Mouse (Mus musculus): ENCODE measurements around the gene Prm2. TPM values are rescaled to one million over a fixed set of nuclear protein-coding genes. Genes with fewer than 3 reads are reported as not detected.
"Not testable (repeated sequence)": the region's sequence is repeated elsewhere in the genome, so short reads cannot be mapped to it uniquely, and the experiment has no call there.

The Prm2 gene
- polyA plus RNA-seq, 1 experiment from 2014 or later, result not detected

GRCm38 (mm10) chr16:10812865-10813371 lies 17.0 kb upstream of the Prm2 start, which contains the start of gene Gm11172:
Gene Gm11172 (plus strand): TSS chr16:10812915.
- Histone ChIP-seq H3K4me1 (no peaks in the 10 kb centered on the region), H3K27me3 (no peaks in the 10 kb centered on the region; the same call in 1 of the 2 replicates), H3K27ac (replicated peaks) (no peak within 1 kb of the TSS), H3K4me2 (replicated peaks) (no peak within 1 kb of the TSS), H3K9me3 (replicated peaks) (no peaks in the 10 kb centered on the region), H3K9ac (no peak within 1 kb of the TSS), H3K36me3 (no peaks in the 10 kb centered on the region), H3K4me3 (replicated peaks) (no peak within 1 kb of the TSS)
- WGBS, result 93% methylated on average over 2 of the region's 2 CpGs
- no peak for ATAC-seq (ENCODE audit: insufficient number of reproducible peaks, low FRiP score, low TSS enrichment, low read depth)

GRCm38 (mm10) chr16:10810376-10810775 lies 14.4 kb upstream of the Prm2 start:
- no peaks in the 10 kb centered on the region; the same call in 1 of the 2 replicates for H3K27me3 ChIP-seq
- H3K4me2 ChIP-seq (replicated peaks), result no peak overlapping the region
- H3K4me1 ChIP-seq, result no peaks in the 10 kb centered on the region
- H3K9me3 ChIP-seq (replicated peaks), result no peaks in the 10 kb centered on the region
- no peak overlapping the region for H3K27ac ChIP-seq (replicated peaks)
- H3K9ac ChIP-seq, result no peak overlapping the region
- WGBS, result 83% methylated on average over 1 of the region's 1 CpGs
- no peaks in the 10 kb centered on the region for H3K36me3 ChIP-seq
- no peak for ATAC-seq (ENCODE audit: insufficient number of reproducible peaks, low FRiP score, low TSS enrichment, low read depth)
- H3K4me3 ChIP-seq (replicated peaks), result no peak overlapping the region

- no peaks in the 10 kb centered on the region; the same call in 1 of the 2 replicates for H3K27me3 ChIP-seq
- H3K27ac ChIP-seq (replicated peaks), result no peak within 1 kb of the TSS
- ATAC-seq (ENCODE audit: insufficient number of reproducible peaks, low FRiP score, low TSS enrichment, low read depth), result no peak
- H3K4me1 ChIP-seq, result no peaks in the 10 kb centered on the region
- no peak within 1 kb of the TSS for H3K9ac ChIP-seq
- 67% methylated on average over 10 of the region's 10 CpGs for WGBS
- no peaks in the 10 kb centered on the region for H3K9me3 ChIP-seq (replicated peaks)
- no peak within 1 kb of the TSS for H3K4me3 ChIP-seq (replicated peaks)
- H3K36me3 ChIP-seq, result no peaks in the 10 kb centered on the region
- H3K4me2 ChIP-seq (replicated peaks), result no peak within 1 kb of the TSS
Observed at GRCm38 (mm10) chr16:10805789-10806527, 10.0 kb upstream of the Prm2 start, which contains the start of gene Prm1. Gene Prm1 (minus strand): TSS chr16:10805839.

GRCm38 (mm10) chr16:10802420-10802819 lies 6.5 kb upstream of the Prm2 start:
- not testable (repeated sequence) for H3K4me1 ChIP-seq; H3K4me3 ChIP-seq (replicated peaks); H3K4me2 ChIP-seq (replicated peaks); H3K27ac ChIP-seq (replicated peaks); H3K9ac ChIP-seq; H3K9me3 ChIP-seq (replicated peaks); H3K27me3 ChIP-seq; H3K36me3 ChIP-seq; ATAC-seq (ENCODE audit: insufficient number of reproducible peaks, low FRiP score, low TSS enrichment, low read depth)
- 70% methylated on average over 3 of the region's 3 CpGs for WGBS

GRCm38 (mm10) chr16:10790702-10791101 lies 5.2 kb downstream of the Prm2 start, which contains the start of gene Prm3:
Gene Prm3 (minus strand): TSS chr16:10790914.
- no peak within 1 kb of the TSS for H3K27ac ChIP-seq (replicated peaks)
- peaks cover 9% of the 10 kb centered on the region; the same call in 1 of the 2 replicates for H3K27me3 ChIP-seq
- H3K9ac ChIP-seq, result no peak within 1 kb of the TSS
- H3K4me1 ChIP-seq, result peaks cover 19% of the 10 kb centered on the region
- 71% methylated on average over 9 of the region's 9 CpGs for WGBS
- no peaks in the 10 kb centered on the region for H3K9me3 ChIP-seq (replicated peaks)
- no peak within 1 kb of the TSS for H3K4me3 ChIP-seq (replicated peaks)
- H3K4me2 ChIP-seq (replicated peaks), result no peak within 1 kb of the TSS
- no peaks in the 10 kb centered on the region for H3K36me3 ChIP-seq
- ATAC-seq (ENCODE audit: insufficient number of reproducible peaks, low FRiP score, low TSS enrichment, low read depth), result no peak

GRCm38 (mm10) chr16:10788866-10789265 lies 7.1 kb downstream of the Prm2 start:
- WGBS, result 66% methylated on average over 4 of the region's 4 CpGs
- Histone ChIP-seq H3K4me2 (replicated peaks) (no peak overlapping the region), H3K4me3 (replicated peaks) (no peak overlapping the region), H3K9ac (no peak overlapping the region), H3K27ac (replicated peaks) (no peak overlapping the region), H3K36me3 (no peaks in the 10 kb centered on the region), H3K9me3 (replicated peaks) (no peaks in the 10 kb centered on the region), H3K4me1 (peaks cover 25% of the 10 kb centered on the region), H3K27me3 (no peaks in the 10 kb centered on the region)
- no peak for ATAC-seq (ENCODE audit: insufficient number of reproducible peaks, low FRiP score, low TSS enrichment, low read depth)

GRCm38 (mm10) chr16:10788271-10788670 lies 7.7 kb downstream of the Prm2 start, which contains the start of gene Tnp2:
Gene Tnp2 (minus strand): TSS chr16:10788660.
- H3K27me3 ChIP-seq, result no peaks in the 10 kb centered on the region
- H3K27ac ChIP-seq (replicated peaks), result 0 out of 2 replicates have a peak within 1 kb of the TSS, but pooled peaks have one; percentile 100
- H3K4me2 ChIP-seq (replicated peaks), result no peak within 1 kb of the TSS
- H3K9ac ChIP-seq, result no peak within 1 kb of the TSS
- ATAC-seq (ENCODE audit: insufficient number of reproducible peaks, low FRiP score, low TSS enrichment, low read depth), result no peak
- peaks cover 29% of the 10 kb centered on the region for H3K4me1 ChIP-seq
- no peaks in the 10 kb centered on the region for H3K9me3 ChIP-seq (replicated peaks)
- no peak within 1 kb of the TSS for H3K4me3 ChIP-seq (replicated peaks)
- H3K36me3 ChIP-seq, result no peaks in the 10 kb centered on the region
- 49% methylated on average over 16 of the region's 16 CpGs for WGBS

GRCm38 (mm10) chr16:10787548-10788058 lies 8.3 kb downstream of the Prm2 start:
- H3K9me3 ChIP-seq (replicated peaks), result no peaks in the 10 kb centered on the region
- peak overlapping the region; percentile 100; the same call in 1 of the 2 replicates for H3K27ac ChIP-seq (replicated peaks)
- no peak for ATAC-seq (ENCODE audit: insufficient number of reproducible peaks, low FRiP score, low TSS enrichment, low read depth)
- H3K36me3 ChIP-seq, result no peaks in the 10 kb centered on the region
- peaks cover 36% of the 10 kb centered on the region for H3K4me1 ChIP-seq
- H3K9ac ChIP-seq, result no peak overlapping the region
- no peak overlapping the region for H3K4me2 ChIP-seq (replicated peaks)
- no peaks in the 10 kb centered on the region for H3K27me3 ChIP-seq
- 81% methylated on average over 7 of the region's 7 CpGs for WGBS
- no peak overlapping the region for H3K4me3 ChIP-seq (replicated peaks)

GRCm38 (mm10) chr16:10786782-10787547 lies 9.0 kb downstream of the Prm2 start:
- 54% methylated on average over 4 of the region's 4 CpGs for WGBS
- Histone ChIP-seq H3K36me3 (no peaks in the 10 kb centered on the region), H3K4me3 (replicated peaks) (no peak overlapping the region), H3K9me3 (replicated peaks) (no peaks in the 10 kb centered on the region), H3K27ac (replicated peaks) (peak overlapping the region; percentile 100), H3K9ac (no peak overlapping the region), H3K4me2 (replicated peaks) (peak overlapping the region; percentile 84; the same call in 1 of the 2 replicates), H3K4me1 (peaks cover 42% of the 10 kb centered on the region), H3K27me3 (no peaks in the 10 kb centered on the region)
- ATAC-seq (ENCODE audit: insufficient number of reproducible peaks, low FRiP score, low TSS enrichment, low read depth), result no peak

- ATAC-seq (ENCODE audit: insufficient number of reproducible peaks, low FRiP score, low TSS enrichment, low read depth), result peak; percentile 20; the same call in 1 of the 2 replicates
- no peaks in the 10 kb centered on the region for H3K9me3 ChIP-seq (replicated peaks)
- peak overlapping the region; percentile 100 for H3K27ac ChIP-seq (replicated peaks)
- H3K4me1 ChIP-seq, result peaks cover 49% of the 10 kb centered on the region
- no peaks in the 10 kb centered on the region for H3K27me3 ChIP-seq
- peak overlapping the region; percentile 75 for H3K4me3 ChIP-seq (replicated peaks)
- peak overlapping the region; percentile 84 for H3K4me2 ChIP-seq (replicated peaks)
- no peaks in the 10 kb centered on the region for H3K36me3 ChIP-seq
- 1% methylated on average over 9 of the region's 9 CpGs for WGBS
- H3K9ac ChIP-seq, result peak overlapping the region; percentile 54
Observed at GRCm38 (mm10) chr16:10786288-10786687, 9.6 kb downstream of the Prm2 start.

Measured in embryonic facial prominence, embryonic 15.5 days (tissue).